Mouse (Mus musculus) MEL (cell line): ENCODE results near the gene Arhgef2. TPM values are rescaled to one million over a fixed set of nuclear protein-coding genes. Genes with fewer than 3 reads are reported as not detected.
A peak's percentile ranks its signal among the peaks of the same experiment; 100 is the strongest.

ENCODE experiments used
- DNase-seq: peaks from one replicate; pipeline ENCODE4 v3.0.0; 2011; ENCODE audit warnings: low read depth, low spot score
- H3K27ac ChIP-seq: 2 replicates; pipeline ENCODE4 v1.5.1; 2012; ENCODE audit warnings: low read depth, mild to moderate bottlenecking, control low read depth, low read length, moderate library complexity; ENCODE audit not compliant: control insufficient read depth
- H3K27me3 ChIP-seq, 2 experiments: fragments of 150-350 bp in 1 of 2; sonication (generic) in 1 of 2; 2 replicates each; pipeline ENCODE4 v1.6.1; 2012; ENCODE audit warnings: low read length in 2 of 2, mild to moderate bottlenecking in 2 of 2, improper control_type of control experiment in 1 of 2, moderate library complexity in 1 of 2; ENCODE audit not compliant: insufficient read depth in 2 of 2, control insufficient read depth in 1 of 2
- H3K36me3 ChIP-seq, 2 experiments: 2 replicates each; pipeline ENCODE4 v1.6.1; 2012 to 2014; ENCODE audit warnings: low read length in 2 of 2, improper control_type of control experiment in 1 of 2, inconsistent platforms in 1 of 2, mild to moderate bottlenecking in 1 of 2; ENCODE audit not compliant: insufficient read depth in 2 of 2, control insufficient read depth in 1 of 2
- H3K4me1 ChIP-seq, 2 experiments: fragments of 150-350 bp in 1 of 2; sonication (generic) in 1 of 2; 2 replicates each; pipeline ENCODE4 v1.6.1; 2012; ENCODE audit warnings: low read length in 2 of 2, improper control_type of control experiment in 1 of 2, mild to moderate bottlenecking in 1 of 2; ENCODE audit not compliant: insufficient read depth in 2 of 2, control insufficient read depth in 1 of 2
- H3K4me3 ChIP-seq, 2 experiments: fragments of 150-350 bp in 1 of 2; sonication (generic) in 1 of 2; 2 replicates each; pipeline ENCODE4 v1.5.1; 2012; ENCODE audit warnings: low read depth in 2 of 2, low read length in 2 of 2, mild to moderate bottlenecking in 2 of 2, moderate library complexity in 2 of 2, control low read depth in 1 of 2, improper control_type of control experiment in 1 of 2; ENCODE audit not compliant: control insufficient read depth in 1 of 2, insufficient read depth in 1 of 2
- H3K79me2 ChIP-seq: 2 replicates; pipeline ENCODE4 v1.6.1; 2012; ENCODE audit warnings: mild to moderate bottlenecking, low read length, moderate library complexity; ENCODE audit not compliant: control insufficient read depth, poor library complexity, insufficient read depth
- H3K9ac ChIP-seq: 2 replicates; pipeline ENCODE4 v1.6.1; 2012; ENCODE audit warnings: low read depth, mild to moderate bottlenecking, control low read depth, low read length, moderate library complexity; ENCODE audit not compliant: control insufficient read depth, poor library complexity, severe bottlenecking
- H3K9me3 ChIP-seq: fragments of 150-350 bp; sonication (generic); replicated peaks from 2 replicates; pipeline ENCODE4 v1.6.1; 2012; ENCODE audit warnings: mild to moderate bottlenecking, low read length, improper control_type of control experiment, moderate library complexity; ENCODE audit not compliant: insufficient read depth
- BHLHE40 ChIP-seq: IDR thresholded peaks from 2 replicates; pipeline ENCODE4 v1.6.1; 2012; ENCODE audit warnings: low read depth, mild to moderate bottlenecking, inconsistent platforms, low read length, improper control_type of control experiment, borderline replicate concordance
- CHD2 ChIP-seq: IDR thresholded peaks from 2 replicates; pipeline ENCODE4 v1.6.1; 2011; ENCODE audit warnings: low read length, improper control_type of control experiment
- ELF1 ChIP-seq: IDR thresholded peaks from 2 replicates; pipeline ENCODE4 v1.6.1; 2014; ENCODE audit warnings: low read depth, mild to moderate bottlenecking, inconsistent platforms, low read length, improper control_type of control experiment, moderate library complexity
- EP300 ChIP-seq, 2 experiments: IDR thresholded peaks; 2 replicates each; pipeline ENCODE4 v1.6.1; 2011; ENCODE audit warnings: improper control_type of control experiment in 2 of 2, low read length in 2 of 2, low read depth in 1 of 2, mild to moderate bottlenecking in 1 of 2
- ETS1 ChIP-seq: IDR thresholded peaks from 2 replicates; pipeline ENCODE4 v1.6.1; 2012; ENCODE audit warnings: low read depth, mild to moderate bottlenecking, inconsistent platforms, low read length, improper control_type of control experiment, moderate library complexity
- GATA1 ChIP-seq: IDR thresholded peaks from 2 replicates; pipeline ENCODE4 v1.6.1; 2011; ENCODE audit warnings: low read depth, low read length, improper control_type of control experiment
- JUND ChIP-seq: IDR thresholded peaks from 2 replicates; pipeline ENCODE4 v1.6.1; 2011; ENCODE audit warnings: low read depth, mild to moderate bottlenecking, improper control_type of control experiment, low read length
- MAX ChIP-seq: IDR thresholded peaks from 2 replicates; pipeline ENCODE4 v1.6.1; 2011; ENCODE audit warnings: low read length, improper control_type of control experiment
- MAZ ChIP-seq: IDR thresholded peaks from 2 replicates; pipeline ENCODE4 v1.6.1; 2012; ENCODE audit warnings: low read depth, mild to moderate bottlenecking, inconsistent platforms, low read length, improper control_type of control experiment
- MXI1 ChIP-seq: IDR thresholded peaks from 2 replicates; pipeline ENCODE4 v1.6.1; 2011; ENCODE audit warnings: mild to moderate bottlenecking, low read depth, low read length, improper control_type of control experiment
- MYB ChIP-seq: IDR thresholded peaks from 2 replicates; pipeline ENCODE4 v1.6.1; 2011; ENCODE audit warnings: mild to moderate bottlenecking, low read depth, low read length, improper control_type of control experiment
- MYC ChIP-seq: IDR thresholded peaks from 2 replicates; pipeline ENCODE4 v1.6.1; 2011; ENCODE audit warnings: low read depth, mild to moderate bottlenecking, low read length, improper control_type of control experiment, moderate library complexity
- POLR2A ChIP-seq, 2 experiments: IDR thresholded peaks; 2 replicates each; pipeline ENCODE4 v1.6.1; 2011 to 2012; ENCODE audit warnings: low read length in 2 of 2, mild to moderate bottlenecking in 2 of 2, control low read depth in 1 of 2, improper control_type of control experiment in 1 of 2, low read depth in 1 of 2, moderate library complexity in 1 of 2; ENCODE audit not compliant: control insufficient read depth in 1 of 2, insufficient read depth in 1 of 2, poor library complexity in 1 of 2
- POLR2AphosphoS2 ChIP-seq: IDR thresholded peaks from 2 replicates; pipeline ENCODE4 v1.6.1; 2011; ENCODE audit warnings: low read length, improper control_type of control experiment
- POLR2AphosphoS5 ChIP-seq: IDR thresholded peaks from 2 replicates; pipeline ENCODE4 v1.6.1; 2012; ENCODE audit warnings: low read depth, borderline replicate concordance, mild to moderate bottlenecking, inconsistent platforms, low read length, moderate library complexity, mixed read lengths
- RAD21 ChIP-seq: IDR thresholded peaks from 2 replicates; pipeline ENCODE4 v1.6.1; 2011; ENCODE audit warnings: mild to moderate bottlenecking, low read depth, low read length, improper control_type of control experiment
- RCOR1 ChIP-seq: IDR thresholded peaks from 2 replicates; pipeline ENCODE4 v1.6.1; 2012; ENCODE audit warnings: low read depth, mild to moderate bottlenecking, inconsistent platforms, low read length, improper control_type of control experiment
- SIN3A ChIP-seq: IDR thresholded peaks from 2 replicates; pipeline ENCODE4 v1.6.1; 2012; ENCODE audit warnings: low read length, improper control_type of control experiment, inconsistent platforms
- SMC3 ChIP-seq: IDR thresholded peaks from 2 replicates; pipeline ENCODE4 v1.6.1; 2011; ENCODE audit warnings: low read depth, low read length, improper control_type of control experiment
- TAL1 ChIP-seq: IDR thresholded peaks from 2 replicates; pipeline ENCODE4 v1.6.1; 2012; ENCODE audit warnings: mild to moderate bottlenecking, inconsistent platforms, low read length, moderate library complexity, mixed read lengths
- TBP ChIP-seq: IDR thresholded peaks from 2 replicates; pipeline ENCODE4 v1.8.0; 2011; ENCODE audit warnings: low read depth, low read length, improper control_type of control experiment
- TCF12 ChIP-seq: IDR thresholded peaks from 2 replicates; pipeline ENCODE4 v1.6.1; 2014; ENCODE audit warnings: low read depth, mild to moderate bottlenecking, inconsistent platforms, low read length, improper control_type of control experiment, moderate library complexity
- UBTF ChIP-seq: IDR thresholded peaks from 2 replicates; pipeline ENCODE4 v1.6.1; 2012; ENCODE audit warnings: low read depth, mild to moderate bottlenecking, inconsistent platforms, low read length, improper control_type of control experiment, moderate library complexity, borderline replicate concordance; ENCODE audit not compliant: insufficient read depth
- USF1 ChIP-seq: IDR thresholded peaks from 2 replicates; pipeline ENCODE4 v1.6.1; 2014; ENCODE audit warnings: low read depth, mild to moderate bottlenecking, inconsistent platforms, low read length, improper control_type of control experiment, moderate library complexity
- ZC3H11A ChIP-seq: IDR thresholded peaks from 2 replicates; pipeline ENCODE4 v1.6.1; 2012; ENCODE audit warnings: low read depth, mild to moderate bottlenecking, inconsistent platforms, low read length, improper control_type of control experiment
- ZMIZ1 ChIP-seq: IDR thresholded peaks from 2 replicates; pipeline ENCODE4 v1.6.1; 2012; ENCODE audit warnings: low read depth, mild to moderate bottlenecking, inconsistent platforms, low read length, improper control_type of control experiment, moderate library complexity
- polyA plus RNA-seq, 2 experiments: library from polyadenylated mRNA; stranded (reverse) in 1 of 2; unstranded in 1 of 2; fragments of >175 nt in 1 of 2; fragments of >200 nt in 1 of 2; gene quantifications; 2 replicates each; pipeline versions ENCODE4 v1.2.1 to v1.2.4; 2012; ENCODE audit warnings: low replicate concordance in 2 of 2, low read depth in 1 of 2; ENCODE audit not compliant: insufficient read length in 2 of 2, insufficient read depth in 1 of 2, missing spikeins in 1 of 2
- total RNA-seq: library from RNA; depleted of rRNA; stranded (reverse); fragments of 300-350 nt; gene quantifications from 2 replicates; pipeline ENCODE4 v1.2.3, GENCODE M21; 2012

Gene Arhgef2
- total and polyA plus RNA-seq, 3 experiments, result 113 to 183 TPM; not detected in 1

- Histone ChIP-seq H3K36me3 (peaks cover 14 to 16% of the 10 kb centered on the region in 2 experiments), H3K79me2 (no peaks in the 10 kb centered on the region), H3K9me3 (no peaks in the 10 kb centered on the region), H3K4me1 (peaks cover 6 to 24% of the 10 kb centered on the region in 2 experiments), H3K27ac (0 out of 2 replicates have a peak overlapping the region, but pooled peaks have one; percentile 2), H3K27me3 (no peaks in the 10 kb centered on the region), H3K9ac (no peak overlapping the region), H3K4me3 (no peak overlapping the region)
- DNase-seq, result peak; percentile 37
- no peak for TF ChIP-seq UBTF
- no peak for TF ChIP-seq MYB
- no peak for TF ChIP-seq MYC
- TF ChIP-seq BHLHE40, result no peak
- TF ChIP-seq POLR2AphosphoS2, result 0 out of 2 replicates have a peak, but pooled peaks have one; percentile 14
- TF ChIP-seq USF1, result no peak
- TF ChIP-seq ZC3H11A, result no peak
- no peak; the same call in 1 of the 2 replicates for TF ChIP-seq POLR2AphosphoS5
- TF ChIP-seq SMC3, result 0 out of 2 replicates have a peak, but pooled peaks have one; percentile 11
- TF ChIP-seq MAX, result no peak
- no peak for TF ChIP-seq TAL1
- TF ChIP-seq ETS1, result no peak
- no peak for TF ChIP-seq EP300 (IDR thresholded peaks at IDR 0.05; ENCODE audit: low read depth in 1 of 2, low read length in 2 of 2)
- 0 out of 2 replicates have a peak, but pooled peaks have one; percentile 45 for TF ChIP-seq ZMIZ1
- no peak for TF ChIP-seq SIN3A
- peak in 1 of 2 experiments; percentile 46; a peak in 1 of 4 replicates for TF ChIP-seq POLR2A (IDR thresholded peaks at IDR 0.05; ENCODE audit: control insufficient read depth in 1 of 2, insufficient read depth in 1 of 2, low read depth in 1 of 2, low read length in 2 of 2, poor library complexity in 1 of 2)
Measured at GRCm38 (mm10) chr3:88650713-88651504, 45.1 kb downstream of the Arhgef2 start.

GRCm38 (mm10) chr3:88651669-88652618 is 46.2 kb downstream of the Arhgef2 start:
- no peaks in the 10 kb centered on the region for H3K27me3 ChIP-seq
- H3K27ac ChIP-seq, result no peak overlapping the region
- no peak overlapping the region for H3K4me3 ChIP-seq
- no peaks in the 10 kb centered on the region for H3K9me3 ChIP-seq
- DNase-seq, result peak; percentile 63
- no peak overlapping the region for H3K9ac ChIP-seq
- H3K79me2 ChIP-seq, result no peaks in the 10 kb centered on the region
- H3K4me1 ChIP-seq, result peaks cover 6 to 24% of the 10 kb centered on the region in 2 experiments
- peaks cover 11 to 16% of the 10 kb centered on the region in 2 experiments for H3K36me3 ChIP-seq
- TF ChIP-seq MYC (no peak), TCF12 (peak; percentile 19; the same call in 1 of the 2 replicates), GATA1 (peak; percentile 69), CHD2 (no peak), MAX (peak; percentile 40; the same call in 1 of the 2 replicates), ELF1 (no peak), JUND (no peak), RAD21 (no peak), POLR2AphosphoS2 (0 out of 2 replicates have a peak, but pooled peaks have one; percentile 39), MAZ (no peak), SIN3A (0 out of 2 replicates have a peak, but pooled peaks have one; percentile 28), ZMIZ1 (no peak), BHLHE40 (0 out of 2 replicates have a peak, but pooled peaks have one; percentile 10), RCOR1 (peak; percentile 60; the same call in 1 of the 2 replicates), TBP (no peak), ZC3H11A (no peak), SMC3 (0 out of 2 replicates have a peak, but pooled peaks have one; percentile 15), MYB (no peak), EP300 (IDR thresholded peaks at IDR 0.05; ENCODE audit: low read depth in 1 of 2, low read length in 2 of 2) (peak; percentile 34 to 66; a peak in 2 of 4 replicates), MXI1 (0 out of 2 replicates have a peak, but pooled peaks have one; percentile 30)
